22 mouse cellular contexts compared by ENCODE assay signal in genomic region chr6:72641218-72641954, GRCm38 (mm10). TPM values are rescaled to one million over a fixed set of nuclear protein-coding genes. Genes with fewer than 3 reads are reported as not detected.
A peak's percentile ranks its signal among the peaks of the same experiment; 100 is the strongest.
DNase-seq lines count a peak whose midpoint lies in the region; ATAC-seq and TF ChIP-seq lines count a peak whose summit lies in the region.
"Had no signal": no experiment of that assay in that cellular context is flagged by ENCODE, and none has a peak within 500 bp of the region (broad histone marks: within the 10 kb centered on the region; RNA-seq: fewer than 3 reads in every experiment).

No protein-coding gene starts in this region.

- H3K27ac ChIP-seq in lung, embryonic 14.5 days (ENCODE audit: low read depth), result peak overlapping the region; percentile 48
- no peak overlapping the region for H3K27ac ChIP-seq in intestine, postnatal 0 days (ENCODE audit: low read depth, low read length)
- H3K27ac ChIP-seq in stomach, embryonic 16.5 days (ENCODE audit: low read length), result peak overlapping the region; percentile 70
- H3K27ac ChIP-seq: embryonic facial prominence, embryonic 12.5 days; hindbrain, embryonic 13.5 days; neural tube, embryonic 15.5 days had no signal

- TF ChIP-seq CTCF in lung, embryonic 14.5 days (IDR thresholded peaks at IDR 0.05; ENCODE audit: low read depth), result no peak
- no peak for TF ChIP-seq CTCF in intestine, postnatal 0 days (IDR thresholded peaks at IDR 0.05; ENCODE audit: low read depth)

- no peaks in the 10 kb centered on the region for H3K4me1 ChIP-seq in lung, embryonic 14.5 days (ENCODE audit: insufficient read depth)
- no peaks in the 10 kb centered on the region for H3K4me1 ChIP-seq in intestine, postnatal 0 days (replicated peaks; ENCODE audit: control insufficient read depth, insufficient read depth, low read length)
- no peaks in the 10 kb centered on the region for H3K4me1 ChIP-seq in stomach, embryonic 16.5 days (ENCODE audit: control insufficient read depth, insufficient read depth, low read length)
- H3K4me1 ChIP-seq: hindbrain, embryonic 13.5 days; neural tube, embryonic 15.5 days had no signal

- no peak overlapping the region for H3K4me2 ChIP-seq in lung, embryonic 14.5 days
- H3K4me2 ChIP-seq in intestine, postnatal 0 days (replicated peaks; ENCODE audit: low read depth), result no peak overlapping the region
- no peak overlapping the region for H3K4me2 ChIP-seq in stomach, embryonic 16.5 days (ENCODE audit: low read depth, low read length)
- H3K4me2 ChIP-seq: embryonic facial prominence, embryonic 12.5 days; hindbrain, embryonic 13.5 days; midbrain, embryonic 11.5 days; neural tube, embryonic 15.5 days had no signal

- no peak overlapping the region for H3K4me3 ChIP-seq in lung, embryonic 14.5 days (ENCODE audit: low read depth, low read length)
- H3K4me3 ChIP-seq in intestine, postnatal 0 days (ENCODE audit: low read depth, low read length), result no peak overlapping the region
- no peak overlapping the region for H3K4me3 ChIP-seq in stomach, embryonic 16.5 days (replicated peaks; ENCODE audit: low read length)
- H3K4me3 ChIP-seq: embryonic facial prominence, embryonic 12.5 days; hindbrain, embryonic 13.5 days; myocyte; neural tube, embryonic 15.5 days had no signal

- H3K36me3 ChIP-seq in lung, embryonic 14.5 days (ENCODE audit: insufficient read depth), result no peaks in the 10 kb centered on the region
- no peaks in the 10 kb centered on the region for H3K36me3 ChIP-seq in intestine, postnatal 0 days (ENCODE audit: control insufficient read depth, insufficient read depth)
- H3K36me3 ChIP-seq in stomach, embryonic 16.5 days (ENCODE audit: control insufficient read depth, insufficient read depth, low read length), result no peaks in the 10 kb centered on the region
- H3K36me3 ChIP-seq: embryonic facial prominence, embryonic 12.5 days; hindbrain, embryonic 13.5 days; neural tube, embryonic 15.5 days had no signal

- ATAC-seq in lung, embryonic 14.5 days (ENCODE audit: insufficient read depth), result peak; percentile 57
- ATAC-seq in intestine, postnatal 0 days, result peak; percentile 49; the same call in 1 of the 2 replicates
- ATAC-seq in stomach, embryonic 16.5 days (ENCODE audit: insufficient read depth, low FRiP score), result peak; percentile 89
- ATAC-seq: CD4-positive, CD25-positive, alpha-beta regulatory T cell, adult 4 months; forebrain, postnatal 0 days; liver, postnatal 0 days had no signal

- WGBS in lung, embryonic 14.5 days, result 64% methylated on average over 18 of the region's 18 CpGs
- WGBS in intestine, postnatal 0 days, result 56% methylated on average over 18 of the region's 18 CpGs
- WGBS in stomach, embryonic 16.5 days, result 60% methylated on average over 18 of the region's 18 CpGs

- no peak overlapping the region for H3K9ac ChIP-seq in lung, embryonic 14.5 days
- H3K9ac ChIP-seq in intestine, postnatal 0 days (ENCODE audit: low read depth, low read length), result no peak overlapping the region
- H3K9ac ChIP-seq in stomach, embryonic 16.5 days (ENCODE audit: low read length), result no peak overlapping the region
- H3K9ac ChIP-seq: embryonic facial prominence, embryonic 12.5 days; forebrain, postnatal 0 days; hindbrain, embryonic 13.5 days; liver, postnatal 0 days; neural tube, embryonic 15.5 days had no signal

- peak; percentile 26 for DNase-seq in lung, embryonic 14.5 days
- DNase-seq in lung, postnatal 4 days, result no peak
- DNase-seq in R1 (ENCODE audit: low read depth, low spot score), result peak; percentile 66
- no peak for DNase-seq in kidney, adult 9 months
- DNase-seq in embryo, embryonic 11 days, result no peak
- DNase-seq: adrenal gland, postnatal 10 days; cerebellum, adult 18-20 months; cerebellum, postnatal 36 days; forebrain, postnatal 0 days; heart, postnatal 10 days; kidney, adult 18-20 months; kidney, postnatal 25 days; liver; liver, postnatal 0 days had no signal

- H3K9me3 ChIP-seq in lung, embryonic 14.5 days (ENCODE audit: low read depth, low read length), result no peaks in the 10 kb centered on the region
- no peaks in the 10 kb centered on the region for H3K9me3 ChIP-seq in intestine, postnatal 0 days (ENCODE audit: control insufficient read depth)
- no peaks in the 10 kb centered on the region for H3K9me3 ChIP-seq in stomach, embryonic 16.5 days (replicated peaks; ENCODE audit: control insufficient read depth, low read length)
- H3K9me3 ChIP-seq: embryonic facial prominence, embryonic 12.5 days; hindbrain, embryonic 13.5 days; neural tube, embryonic 15.5 days had no signal

- no peaks in the 10 kb centered on the region for H3K27me3 ChIP-seq in lung, embryonic 14.5 days (ENCODE audit: insufficient read depth, low read length)
- no peaks in the 10 kb centered on the region for H3K27me3 ChIP-seq in intestine, postnatal 0 days (replicated peaks; ENCODE audit: control insufficient read depth, insufficient read depth, low read length)
- H3K27me3 ChIP-seq in stomach, embryonic 16.5 days (ENCODE audit: control insufficient read depth, insufficient read depth, low read length), result no peaks in the 10 kb centered on the region
- H3K27me3 ChIP-seq: embryonic facial prominence, embryonic 12.5 days; hindbrain, embryonic 13.5 days; neural tube, embryonic 15.5 days had no signal

RNA-seq across cellular contexts. Expression of gene Tgoln1, which starts 24.6 kb away (rescaled TPM):
- polyA plus RNA-seq in lung, embryonic 14.5 days (2014; fragmentation: Nextera tagmentation; extraction: Ambion mirVana), result 40.4 and 43.2 TPM in 2 replicates
- polyA plus RNA-seq in intestine, postnatal 0 days (2015; fragmentation: Nextera tagmentation; extraction: Ambion mirVana), result 133 and 136 TPM in 2 replicates
- polyA plus RNA-seq in stomach, embryonic 16.5 days (2015; fragmentation: Nextera tagmentation; extraction: Ambion mirVana), result 43.5 and 46.0 TPM in 2 replicates

RNA-seq across cellular contexts. Expression of gene Retsat, which starts 43.1 kb away (rescaled TPM):
- polyA plus RNA-seq in lung, embryonic 14.5 days (2014; fragmentation: Nextera tagmentation; extraction: Ambion mirVana), result 17.2 and 18.4 TPM in 2 replicates
- polyA plus RNA-seq in intestine, postnatal 0 days (2015; fragmentation: Nextera tagmentation; extraction: Ambion mirVana), result 24.6 and 26.4 TPM in 2 replicates
- polyA plus RNA-seq in stomach, embryonic 16.5 days (2015; fragmentation: Nextera tagmentation; extraction: Ambion mirVana), result 29.6 and 32.7 TPM in 2 replicates

RNA-seq across cellular contexts. Expression of gene Elmod3, which starts 43.2 kb away (rescaled TPM):
- 15.9 and 16.2 TPM in 2 replicates for polyA plus RNA-seq in lung, embryonic 14.5 days (2014; fragmentation: Nextera tagmentation; extraction: Ambion mirVana)
- 11.1 and 11.7 TPM in 2 replicates for polyA plus RNA-seq in intestine, postnatal 0 days (2015; fragmentation: Nextera tagmentation; extraction: Ambion mirVana)
- polyA plus RNA-seq in stomach, embryonic 16.5 days (2015; fragmentation: Nextera tagmentation; extraction: Ambion mirVana), result 18.1 and 19.6 TPM in 2 replicates

Comparison
In these comparisons a context has a peak if more than half of its experiments do, and no peak if none do; other contexts are left out.
1. DNase-seq: peak in lung, embryonic 14.5 days (single experiment) and R1 (single experiment); none in lung, postnatal 4 days (0 of 2), kidney, adult 9 months (single experiment) and embryo, embryonic 11 days (single experiment).
2. Peak in every context shown above with its lines, with median percentiles within 50 percentile points of each other: ATAC-seq.